Mouse (Mus musculus) kidney, embryonic 15.5 days (tissue): Measurements from ENCODE around the gene Aqp9. TPM values are rescaled to one million over a fixed set of nuclear protein-coding genes. Genes with fewer than 3 reads are reported as not detected.

Source experiments
- ATAC-seq: fragments of 200-750 bp; cut with Nextera tagmentation; replicated peaks from 2 replicates; pipeline ENCODE4 v1.8.0; 2017; ENCODE audit warnings: moderate TSS enrichment; ENCODE audit not compliant: low FRiP score
- H3K27ac ChIP-seq: fragments of 300-500 bp; sonication (generic); 2 replicates; pipeline ENCODE4 v1.5.1; 2015; ENCODE audit warnings: mild to moderate bottlenecking, inconsistent platforms
- H3K27me3 ChIP-seq: fragments of 300-500 bp; sonication (generic); 2 replicates; pipeline ENCODE4 v1.6.1; 2015; ENCODE audit warnings: inconsistent platforms
- H3K36me3 ChIP-seq: fragments of 300-500 bp; sonication (generic); 2 replicates; pipeline ENCODE4 v1.6.1; 2015; ENCODE audit warnings: inconsistent platforms
- H3K4me1 ChIP-seq: fragments of 300-500 bp; sonication (generic); 2 replicates; pipeline ENCODE4 v1.6.1; 2015; ENCODE audit warnings: inconsistent platforms
- H3K4me2 ChIP-seq: fragments of 300-500 bp; sonication (generic); 2 replicates; pipeline ENCODE4 v1.6.1; 2015; ENCODE audit warnings: moderate library complexity, mild to moderate bottlenecking, inconsistent platforms
- H3K4me3 ChIP-seq: fragments of 300-500 bp; sonication (generic); replicated peaks from 2 replicates; pipeline ENCODE4 v1.5.1; 2015; ENCODE audit warnings: mild to moderate bottlenecking, inconsistent platforms
- H3K9ac ChIP-seq: fragments of 300-500 bp; sonication (generic); 2 replicates; pipeline ENCODE4 v1.6.1; 2015; ENCODE audit warnings: mild to moderate bottlenecking, inconsistent platforms
- H3K9me3 ChIP-seq: fragments of 300-500 bp; sonication (generic); replicated peaks from 2 replicates; pipeline ENCODE4 v1.6.1; 2016; ENCODE audit warnings: inconsistent platforms
- WGBS: fragments of 180-500 bp; shearing (Covaris S2); methylation state at CpG from one replicate; pipeline ENCODE4 v1.1.7; 2015; ENCODE audit warnings: mixed read lengths; 5-methylcytosine and 5-hydroxymethylcytosine counted together
- polyA plus RNA-seq: library from polyadenylated mRNA; unstranded; fragments of >200 nt; fragmentation: Nextera tagmentation; extraction: Ambion mirVana; gene quantifications from 2 replicates; pipeline ENCODE4 v1.2.1, GENCODE M21; 2015

Gene Aqp9
- polyA plus RNA-seq, 1 experiment from 2014 or later: 0.22 TPM

DNA sequence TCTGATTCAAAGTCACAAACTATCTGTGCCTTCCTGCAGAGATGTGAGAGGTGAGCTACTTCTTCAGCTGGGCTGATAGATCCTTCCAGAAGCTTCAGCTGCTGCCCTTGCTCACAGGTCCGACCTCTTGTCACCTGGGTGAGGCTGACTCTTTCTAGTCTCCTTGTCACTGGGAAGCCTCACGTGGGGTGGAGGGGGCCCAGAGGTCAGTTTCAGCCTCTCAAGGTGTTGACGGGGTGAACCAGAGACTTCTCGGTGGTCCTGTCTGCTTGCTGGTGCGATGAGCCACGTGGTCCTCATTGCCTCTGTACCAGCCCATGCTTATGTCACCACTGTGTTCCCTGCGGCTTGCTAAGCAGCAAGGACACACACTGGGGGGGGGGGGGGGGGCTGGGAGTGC lies 96.0 kb downstream of the Aqp9 start:
- 70% methylated on average over 7 of the region's 7 CpGs for WGBS

DNA sequence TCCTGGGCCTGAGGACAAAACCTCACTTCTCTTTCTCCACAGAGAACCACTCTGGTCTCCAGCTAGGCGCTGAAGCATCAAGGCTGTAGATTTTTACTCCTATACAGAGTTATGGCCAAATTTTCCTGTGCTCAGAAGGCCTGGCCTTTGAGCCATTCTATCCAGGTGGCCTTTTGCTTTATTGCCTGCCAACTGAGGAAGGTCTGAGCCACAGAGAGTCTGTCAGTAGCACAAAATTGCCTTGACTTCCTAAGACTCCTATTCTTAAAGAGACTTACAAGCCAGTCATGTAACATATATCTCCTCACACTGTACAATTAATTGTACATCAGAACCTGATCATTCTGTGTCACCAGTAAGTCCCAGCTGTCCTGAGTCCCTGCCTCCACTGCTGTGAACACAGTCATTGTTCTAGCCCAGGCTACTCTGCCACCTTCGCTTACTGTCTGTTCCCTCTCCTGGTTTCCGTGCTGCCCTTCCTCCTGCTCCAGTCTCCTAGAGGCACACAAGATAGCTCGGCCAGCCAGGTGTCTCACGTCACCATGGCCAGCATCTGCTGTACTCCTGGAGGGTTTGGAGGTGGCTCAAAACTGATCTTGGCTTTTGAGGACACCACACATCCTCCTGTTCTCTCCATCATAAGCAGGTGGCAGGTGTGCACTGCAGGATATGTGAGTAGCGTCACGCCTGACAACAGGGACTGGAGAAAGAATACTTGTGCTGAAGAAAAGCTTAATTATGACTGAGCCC lies 96.7 kb downstream of the Aqp9 start:
- no peaks in the 10 kb centered on the region for H3K27me3 ChIP-seq
- no peak for ATAC-seq
- H3K27ac ChIP-seq: no peak overlapping the region
- H3K4me2 ChIP-seq: no peak overlapping the region
- no peak overlapping the region for H3K4me3 ChIP-seq
- H3K4me1 ChIP-seq: 0 out of 2 replicates have a peak, but pooled peaks cover 3% of the 10 kb centered on the region
- no peak overlapping the region for H3K9ac ChIP-seq
- H3K9me3 ChIP-seq: no peaks in the 10 kb centered on the region
- WGBS: 71% methylated on average over 7 of the region's 7 CpGs
- no peaks in the 10 kb centered on the region for H3K36me3 ChIP-seq

More for the DNA sequence above, 96.0 kb downstream of the Aqp9 start:
- Histone ChIP-seq H3K27ac (no peak overlapping the region), H3K4me2 (no peak overlapping the region), H3K27me3 (no peaks in the 10 kb centered on the region), H3K4me3 (no peak overlapping the region), H3K9me3 (no peaks in the 10 kb centered on the region), H3K36me3 (no peaks in the 10 kb centered on the region), H3K4me1 (0 out of 2 replicates have a peak, but pooled peaks cover 3% of the 10 kb centered on the region), H3K9ac (no peak overlapping the region)
- no peak for ATAC-seq

DNA sequence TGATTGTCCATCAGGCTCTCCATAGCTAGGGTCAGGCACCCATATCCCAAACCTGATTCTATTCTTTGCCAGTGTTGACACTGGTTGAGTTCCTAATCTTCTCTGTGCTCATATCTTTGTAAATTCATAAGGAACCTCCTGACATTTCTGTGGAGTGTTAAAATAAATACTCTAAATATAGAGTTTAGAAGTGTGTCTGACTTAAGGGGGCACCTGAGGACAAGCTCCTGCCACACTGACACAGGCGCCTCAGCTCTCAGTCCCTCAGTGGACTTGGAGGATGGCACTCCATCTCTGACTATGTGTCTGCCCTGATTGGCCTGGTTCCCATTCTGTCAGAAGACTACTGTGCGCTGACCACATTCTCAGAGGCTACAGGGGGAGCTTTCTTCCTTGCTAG lies 97.9 kb downstream of the Aqp9 start:
- WGBS: 98% methylated on average over 2 of the region's 2 CpGs
- H3K27ac ChIP-seq: no peak overlapping the region
- H3K4me3 ChIP-seq: no peak overlapping the region
- peaks cover 14% of the 10 kb centered on the region; the same call in 1 of the 2 replicates for H3K4me1 ChIP-seq
- H3K9ac ChIP-seq: no peak overlapping the region
- no peak for ATAC-seq
- no peaks in the 10 kb centered on the region for H3K36me3 ChIP-seq
- no peaks in the 10 kb centered on the region for H3K27me3 ChIP-seq
- H3K4me2 ChIP-seq: no peak overlapping the region
- H3K9me3 ChIP-seq: no peaks in the 10 kb centered on the region

DNA sequence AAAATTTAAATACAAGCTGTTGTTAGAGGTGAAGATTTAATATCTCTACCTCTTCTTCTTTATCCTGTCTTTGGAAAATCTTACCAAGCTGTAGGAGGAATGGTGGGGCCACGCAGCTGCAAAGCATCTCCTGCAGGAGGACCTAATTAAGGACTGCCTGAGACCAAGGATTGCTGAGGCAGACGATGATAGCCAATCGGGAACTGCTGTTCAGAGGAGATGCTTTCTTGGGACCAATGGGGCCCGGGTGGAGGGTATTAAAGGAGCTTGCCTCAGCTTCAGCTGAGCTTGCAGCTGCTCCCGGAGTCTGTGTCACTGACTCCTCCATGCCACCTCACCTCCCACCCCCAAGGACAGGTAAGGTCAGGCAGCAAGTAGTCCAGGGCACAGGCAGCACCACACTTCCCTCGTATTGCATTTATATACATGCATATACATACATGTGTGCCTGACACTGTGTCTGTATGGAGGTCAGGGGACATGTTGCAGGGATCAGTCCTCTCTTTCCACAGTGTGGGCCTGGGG lies 99.6 kb downstream of the Aqp9 start:
- Histone ChIP-seq H3K36me3 (no peaks in the 10 kb centered on the region), H3K9me3 (no peaks in the 10 kb centered on the region), H3K4me1 (peaks cover 27% of the 10 kb centered on the region), H3K4me2 (no peak overlapping the region), H3K27me3 (no peaks in the 10 kb centered on the region), H3K9ac (no peak overlapping the region), H3K4me3 (no peak overlapping the region), H3K27ac (no peak overlapping the region)
- ATAC-seq: no peak
- 54% methylated on average over 6 of the region's 6 CpGs for whole genome bisulfite sequencing

DNA sequence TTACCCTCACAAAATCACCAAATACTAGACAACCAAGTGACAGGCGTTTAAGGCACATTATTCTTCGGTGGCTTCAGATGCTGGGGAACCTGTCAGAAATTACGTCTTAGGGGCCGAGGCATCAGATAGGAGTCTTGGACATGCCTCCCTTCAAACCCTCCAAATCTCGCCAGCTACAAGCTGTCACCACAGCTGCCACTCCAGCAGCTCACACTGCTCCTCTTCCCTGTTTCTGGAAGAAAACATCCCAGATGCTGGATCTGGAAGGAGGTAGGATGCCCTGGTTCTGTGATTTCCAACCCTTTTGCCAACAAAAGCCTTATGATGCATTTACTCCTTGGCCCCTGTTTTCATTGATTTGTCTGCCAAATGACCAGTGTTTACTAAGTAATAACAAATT lies 101.3 kb downstream of the Aqp9 start:
- WGBS: 81% methylated on average over 5 of the region's 5 CpGs
- H3K4me3 ChIP-seq: no peak overlapping the region
- H3K27ac ChIP-seq: no peak overlapping the region
- no peak for ATAC-seq
- no peak overlapping the region for H3K4me2 ChIP-seq
- H3K4me1 ChIP-seq: peaks cover 24% of the 10 kb centered on the region
- H3K9me3 ChIP-seq: no peaks in the 10 kb centered on the region
- no peaks in the 10 kb centered on the region for H3K36me3 ChIP-seq
- H3K9ac ChIP-seq: no peak overlapping the region
- H3K27me3 ChIP-seq: no peaks in the 10 kb centered on the region

DNA sequence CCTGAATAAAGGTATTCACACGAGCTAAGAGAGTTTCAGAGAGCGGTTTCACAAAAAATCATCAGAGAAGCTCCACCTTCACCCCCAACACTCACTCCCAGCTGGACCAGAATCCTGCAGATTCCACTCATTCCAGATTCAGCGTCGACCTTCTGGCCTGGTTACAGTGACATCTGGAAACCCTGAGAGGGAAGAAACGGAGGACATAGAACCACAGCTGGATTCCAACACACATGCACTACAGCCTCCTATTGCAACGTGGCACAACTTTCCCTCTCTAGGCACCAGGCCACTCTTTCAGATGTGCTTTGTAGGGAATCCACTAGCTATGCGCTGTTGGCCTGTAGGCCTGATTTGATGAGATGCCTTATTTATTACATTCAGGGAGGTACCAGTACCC lies 102.0 kb downstream of the Aqp9 start:
- no peak overlapping the region for H3K9ac ChIP-seq
- H3K36me3 ChIP-seq: no peaks in the 10 kb centered on the region
- no peaks in the 10 kb centered on the region for H3K27me3 ChIP-seq
- H3K4me1 ChIP-seq: peaks cover 24% of the 10 kb centered on the region
- no peak for ATAC-seq
- no peak overlapping the region for H3K4me3 ChIP-seq
- no peaks in the 10 kb centered on the region for H3K9me3 ChIP-seq
- H3K27ac ChIP-seq: no peak overlapping the region
- H3K4me2 ChIP-seq: no peak overlapping the region
- WGBS: 72% methylated on average over 7 of the region's 7 CpGs

DNA sequence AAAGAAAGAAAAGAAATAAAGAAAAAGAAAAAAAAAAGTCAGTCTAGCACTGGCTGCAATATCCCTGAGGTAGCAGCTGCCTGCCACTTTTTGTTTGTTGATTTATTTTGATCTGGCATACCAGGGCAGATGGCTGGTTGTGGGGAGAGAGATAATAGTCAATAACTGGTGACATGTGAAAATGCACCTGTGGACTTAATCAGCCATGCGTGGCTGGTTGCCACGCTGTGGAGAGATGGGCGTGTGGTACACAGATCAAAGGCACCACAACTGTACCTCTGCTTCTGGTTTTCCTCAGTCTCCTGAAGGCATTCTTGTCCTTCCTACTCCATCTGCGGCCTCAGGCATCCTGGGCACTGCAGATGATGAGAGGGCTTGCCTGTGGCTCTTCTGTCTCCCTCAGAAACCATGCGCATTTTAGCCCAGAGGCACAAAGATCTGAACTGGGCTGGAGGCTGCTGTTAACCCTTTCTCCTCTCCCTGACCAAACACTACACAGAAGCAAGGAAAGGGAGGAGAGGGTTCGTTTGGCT lies 103.1 kb downstream of the Aqp9 start:
- WGBS: 44% methylated on average over 6 of the region's 6 CpGs
- ATAC-seq: no peak
- H3K9me3 ChIP-seq: no peaks in the 10 kb centered on the region
- H3K36me3 ChIP-seq: no peaks in the 10 kb centered on the region
- 0 out of 2 replicates have a peak overlapping the region, but pooled peaks have one; percentile 37 for H3K27ac ChIP-seq
- H3K9ac ChIP-seq: no peak overlapping the region
- no peak overlapping the region for H3K4me2 ChIP-seq
- no peaks in the 10 kb centered on the region for H3K27me3 ChIP-seq
- H3K4me1 ChIP-seq: peaks cover 24% of the 10 kb centered on the region
- no peak overlapping the region for H3K4me3 ChIP-seq

DNA sequence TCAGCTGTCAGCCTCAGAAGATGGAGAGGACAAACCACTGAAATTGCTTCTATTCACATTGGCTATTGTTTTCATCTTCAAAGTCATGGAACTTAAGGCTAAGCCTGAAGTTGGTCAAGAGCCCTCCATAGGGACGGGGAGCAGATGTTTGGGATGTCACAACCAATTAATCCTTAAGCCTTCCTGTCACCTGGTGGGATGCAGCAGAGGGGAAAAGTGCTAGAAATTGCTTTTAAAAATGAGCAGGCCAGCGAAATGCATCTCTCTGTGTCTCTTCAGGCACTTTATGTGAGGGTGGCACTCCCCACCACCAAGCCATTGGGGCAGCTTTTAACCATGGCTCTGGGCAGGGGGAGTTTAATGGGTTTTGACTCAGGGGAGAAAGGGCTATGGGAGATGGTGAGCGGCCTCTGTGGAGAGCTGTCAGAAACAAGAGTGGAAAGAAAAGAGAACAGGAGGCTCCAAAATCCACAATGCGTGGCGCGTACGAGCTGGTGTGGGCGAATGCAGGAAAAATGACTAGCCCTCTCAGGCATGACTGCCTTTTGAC lies 104.1 kb downstream of the Aqp9 start:
- Histone ChIP-seq H3K27ac (no peak overlapping the region), H3K4me2 (no peak overlapping the region), H3K4me1 (peaks cover 24% of the 10 kb centered on the region), H3K9ac (no peak overlapping the region), H3K36me3 (no peaks in the 10 kb centered on the region), H3K4me3 (no peak overlapping the region), H3K27me3 (no peaks in the 10 kb centered on the region), H3K9me3 (no peaks in the 10 kb centered on the region)
- no peak for ATAC-seq
- WGBS: 71% methylated on average over 8 of the region's 8 CpGs

DNA sequence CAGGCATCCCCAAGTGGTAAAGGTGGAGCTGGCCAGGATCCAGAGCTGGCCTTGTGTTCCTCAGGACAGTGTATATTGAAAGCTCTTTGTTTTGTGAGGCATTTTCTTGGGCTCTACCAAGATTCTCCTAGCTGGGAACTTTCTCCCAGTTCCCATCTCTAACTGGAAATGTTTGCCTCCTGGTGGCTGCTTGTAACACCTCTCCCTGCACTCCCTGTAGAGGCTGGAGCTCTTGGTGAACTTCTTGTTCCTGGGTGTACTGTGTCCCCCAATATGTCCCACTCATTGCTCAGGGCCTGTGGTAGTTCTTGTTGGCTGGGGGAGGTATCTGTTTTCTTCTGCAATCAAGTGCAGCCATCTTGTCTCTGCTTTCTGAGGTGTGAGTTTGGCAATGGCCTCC lies 104.9 kb downstream of the Aqp9 start:
- no peak overlapping the region for H3K27ac ChIP-seq
- H3K27me3 ChIP-seq: no peaks in the 10 kb centered on the region
- ATAC-seq: no peak
- no peak overlapping the region for H3K4me2 ChIP-seq
- H3K9ac ChIP-seq: no peak overlapping the region
- no peak overlapping the region for H3K4me3 ChIP-seq
- no peaks in the 10 kb centered on the region for H3K9me3 ChIP-seq
- H3K4me1 ChIP-seq: peaks cover 24% of the 10 kb centered on the region
- no peaks in the 10 kb centered on the region for H3K36me3 ChIP-seq

DNA sequence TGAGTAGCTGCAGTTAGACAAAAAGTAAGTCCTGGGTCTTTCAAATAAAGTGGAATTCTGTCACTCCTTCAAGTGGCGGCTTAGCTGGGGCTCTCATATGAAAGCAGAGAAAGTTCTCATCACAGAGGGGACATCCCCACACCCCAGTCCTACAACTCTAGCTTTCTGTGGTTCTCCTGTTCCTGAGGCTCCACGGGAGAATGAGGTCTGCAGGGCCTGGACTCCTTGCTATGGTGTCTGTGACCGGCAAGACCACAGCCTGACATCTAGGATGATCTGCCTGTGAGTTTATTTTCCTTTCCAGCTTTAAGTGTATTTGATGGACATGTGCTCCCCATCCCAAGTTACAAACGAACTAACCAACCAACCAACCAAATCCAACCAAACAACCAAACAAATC lies 105.5 kb downstream of the Aqp9 start:
- Histone ChIP-seq H3K4me2 (no peak overlapping the region), H3K9me3 (no peaks in the 10 kb centered on the region), H3K9ac (no peak overlapping the region), H3K27ac (no peak overlapping the region), H3K4me3 (no peak overlapping the region), H3K36me3 (no peaks in the 10 kb centered on the region), H3K27me3 (no peaks in the 10 kb centered on the region), H3K4me1 (peaks cover 24% of the 10 kb centered on the region)
- ATAC-seq: no peak
- WGBS: 80% methylated on average over 4 of the region's 4 CpGs

DNA sequence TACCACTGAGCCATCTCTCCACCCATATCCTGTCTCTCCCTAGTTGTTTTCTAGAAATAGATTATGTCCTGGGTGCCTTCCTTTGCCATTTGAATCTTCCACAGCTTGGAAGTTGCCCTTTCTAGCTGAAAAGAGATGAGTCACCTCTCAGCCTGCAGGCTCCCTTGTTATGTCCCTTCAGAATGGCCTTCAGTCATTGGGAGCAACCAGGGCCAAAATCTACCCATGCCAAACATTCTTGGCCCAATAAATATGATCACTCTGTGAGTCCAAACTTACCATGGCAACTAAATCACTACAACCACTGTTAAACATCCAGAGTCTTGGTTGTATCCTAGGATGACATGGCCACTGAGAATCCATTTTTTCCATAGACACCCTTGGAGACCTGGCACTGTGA lies 106.2 kb downstream of the Aqp9 start:
- Histone ChIP-seq H3K9ac (no peak overlapping the region), H3K36me3 (no peaks in the 10 kb centered on the region), H3K4me1 (peaks cover 24% of the 10 kb centered on the region), H3K9me3 (no peaks in the 10 kb centered on the region), H3K27me3 (no peaks in the 10 kb centered on the region), H3K27ac (no peak overlapping the region), H3K4me2 (no peak overlapping the region), H3K4me3 (no peak overlapping the region)
- ATAC-seq: no peak
